8 mouse cellular contexts compared by ENCODE assay signal in the genomic region with DNA sequence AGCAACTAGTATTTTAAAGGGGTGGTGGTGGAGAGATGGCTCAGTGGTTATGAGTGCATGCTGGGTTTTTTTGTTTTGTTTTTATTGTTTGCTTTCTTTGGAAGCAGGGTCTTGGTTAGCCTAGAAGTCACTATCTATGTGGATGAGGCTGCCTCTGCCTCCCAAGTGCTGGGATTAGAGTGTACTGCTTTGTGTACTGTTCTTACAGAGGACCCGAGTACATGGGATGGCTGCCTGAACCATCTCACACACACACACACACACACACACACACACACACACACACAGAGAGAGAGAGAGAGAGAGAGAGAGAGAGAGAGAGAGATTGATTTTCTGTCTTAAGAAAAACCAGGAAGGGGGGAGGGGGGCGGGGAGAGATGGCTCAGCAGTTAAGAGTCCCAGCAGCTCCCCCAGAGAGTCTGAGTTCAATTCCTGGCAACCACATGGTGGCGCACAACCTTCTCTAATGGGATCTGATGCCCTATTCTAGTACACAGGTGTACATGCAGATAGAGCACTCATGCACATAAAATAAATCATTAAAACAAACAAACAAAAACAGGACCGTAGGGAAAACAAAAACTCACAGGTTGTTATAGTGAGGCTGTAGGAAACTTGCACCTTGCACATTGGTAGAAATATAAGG. TPM values are rescaled to one million over a fixed set of nuclear protein-coding genes. Genes with fewer than 3 reads are reported as not detected.
DNase-seq lines count a peak whose midpoint lies in the region; ATAC-seq and TF ChIP-seq lines count a peak whose summit lies in the region.

No protein-coding gene starts in this region.

- peak; percentile 61 for ATAC-seq in liver, embryonic 15.5 days (ENCODE audit: insufficient read depth)

- TF ChIP-seq CTCF in left cerebral cortex, adult 2 months (IDR thresholded peaks at IDR 0.05): peak; percentile 46

- H3K27me3 ChIP-seq in liver, embryonic 15.5 days: no peaks in the 10 kb centered on the region

- peaks cover 8% of the 10 kb centered on the region for H3K36me3 ChIP-seq in liver, embryonic 15.5 days (replicated peaks)

- no peak overlapping the region for H3K4me3 ChIP-seq in left cerebral cortex, adult 2 months
- no peak overlapping the region for H3K4me3 ChIP-seq in liver, embryonic 15.5 days (replicated peaks)

- no peak overlapping the region for H3K4me2 ChIP-seq in liver, embryonic 15.5 days

- H3K9ac ChIP-seq in liver, embryonic 15.5 days: no peak overlapping the region

- peaks cover 39% of the 10 kb centered on the region for H3K4me1 ChIP-seq in liver, embryonic 15.5 days (replicated peaks)

- WGBS in liver, embryonic 15.5 days (ENCODE audit: insufficient replicate concordance): 18% methylated on average over 4 of the region's 4 CpGs

- intact Hi-C loops in left cerebral cortex, adult 2 months (cut with DNase I): loop anchor here (5.0 kb wide), 1 partner anchor 61 kb away; no protein-coding TSS in a partner anchor
- intact Hi-C loops in left cerebral cortex, postnatal 36 days (cut with DNase I): loop anchor here (10.0 kb wide), 1 partner anchor 69 kb away; no protein-coding TSS in a partner anchor

- peak in 1 of 2 experiments; percentile 33 for DNase-seq in left cerebral cortex, adult 2 months (ENCODE audit: extremely low spot score in 1 of 2, low spot score in 2 of 2)
- no peak for DNase-seq in left cerebral cortex, postnatal 36 days (ENCODE audit: low spot score in 2 of 2)
- DNase-seq in R1 (ENCODE audit: low read depth, low spot score): peak; percentile 79
- DNase-seq in embryo, embryonic 11 days: peak; percentile 66
- DNase-seq in induced T-regulatory cell, adult 2 months (ENCODE audit: low read depth): peak; percentile 83
- peak; percentile 33 for DNase-seq in retina, adult 2 months (ENCODE audit: low read depth, low spot score)
- DNase-seq in urinary bladder, adult 2 months (ENCODE audit: low spot score): no peak

- H3K27ac ChIP-seq in left cerebral cortex, adult 2 months: no peak overlapping the region
- no peak overlapping the region for H3K27ac ChIP-seq in liver, embryonic 15.5 days (replicated peaks)

- no peaks in the 10 kb centered on the region for H3K9me3 ChIP-seq in liver, embryonic 15.5 days (replicated peaks)

RNA-seq across cellular contexts. Expression of a gene that starts 7.6 kb away (rescaled TPM):
- 10 to 100 TPM; 15.4 to 20.8 TPM for total RNA-seq in left cerebral cortex, adult 2 months (2021)
- 10 to 100 TPM; 10.0 to 16.8 TPM for total RNA-seq in left cerebral cortex, postnatal 36 days (2021)
- polyA plus RNA-seq in liver, embryonic 15.5 days (2015; fragmentation: Nextera tagmentation; extraction: Ambion mirVana): 34.4 and 39.1 TPM in 2 replicates
- 15.5 and 19.2 TPM in 2 replicates for polyA plus RNA-seq in urinary bladder, adult 2 months (2012; rRNA removed)

RNA-seq across cellular contexts. Expression of a gene that starts 19.8 kb away (rescaled TPM):
- total RNA-seq in left cerebral cortex, adult 2 months (2021): under 1 TPM; 0.35 to 0.43 TPM
- under 1 TPM; 0.84 to 0.95 TPM for total RNA-seq in left cerebral cortex, postnatal 36 days (2021)
- polyA plus RNA-seq in liver, embryonic 15.5 days (2015; fragmentation: Nextera tagmentation; extraction: Ambion mirVana): not detected in 2 replicates
- polyA plus RNA-seq in urinary bladder, adult 2 months (2012; rRNA removed): not detected in 2 replicates

RNA-seq across cellular contexts. Expression of a gene that starts 35.2 kb away (rescaled TPM):
- 100 to 1,000 TPM; 144 to 151 TPM for total RNA-seq in left cerebral cortex, adult 2 months (2021)
- 100 to 1,000 TPM; 138 to 145 TPM for total RNA-seq in left cerebral cortex, postnatal 36 days (2021)
- 6.5 and 8.1 TPM in 2 replicates for polyA plus RNA-seq in liver, embryonic 15.5 days (2015; fragmentation: Nextera tagmentation; extraction: Ambion mirVana)
- 130 and 140 TPM in 2 replicates for polyA plus RNA-seq in urinary bladder, adult 2 months (2012; rRNA removed)

Comparison
In these comparisons a context has a peak if more than half of its experiments do, and no peak if none do; other contexts are left out.
1. DNase-seq: peak in R1 (single experiment), embryo, embryonic 11 days (single experiment), induced T-regulatory cell, adult 2 months (single experiment) and retina, adult 2 months (single experiment); none in left cerebral cortex, postnatal 36 days (0 of 2) and urinary bladder, adult 2 months (single experiment).